Mouse (Mus musculus) A20 (cell line): ENCODE results near the gene Bmp6.
A peak's percentile ranks its signal among the peaks of the same experiment; 100 is the strongest.

Source experiments
- DNase-seq: peaks from one replicate; pipeline ENCODE4 v3.0.0-alpha.2; 2011; ENCODE audit warnings: low read depth, low spot score

The Bmp6 gene

DNA sequence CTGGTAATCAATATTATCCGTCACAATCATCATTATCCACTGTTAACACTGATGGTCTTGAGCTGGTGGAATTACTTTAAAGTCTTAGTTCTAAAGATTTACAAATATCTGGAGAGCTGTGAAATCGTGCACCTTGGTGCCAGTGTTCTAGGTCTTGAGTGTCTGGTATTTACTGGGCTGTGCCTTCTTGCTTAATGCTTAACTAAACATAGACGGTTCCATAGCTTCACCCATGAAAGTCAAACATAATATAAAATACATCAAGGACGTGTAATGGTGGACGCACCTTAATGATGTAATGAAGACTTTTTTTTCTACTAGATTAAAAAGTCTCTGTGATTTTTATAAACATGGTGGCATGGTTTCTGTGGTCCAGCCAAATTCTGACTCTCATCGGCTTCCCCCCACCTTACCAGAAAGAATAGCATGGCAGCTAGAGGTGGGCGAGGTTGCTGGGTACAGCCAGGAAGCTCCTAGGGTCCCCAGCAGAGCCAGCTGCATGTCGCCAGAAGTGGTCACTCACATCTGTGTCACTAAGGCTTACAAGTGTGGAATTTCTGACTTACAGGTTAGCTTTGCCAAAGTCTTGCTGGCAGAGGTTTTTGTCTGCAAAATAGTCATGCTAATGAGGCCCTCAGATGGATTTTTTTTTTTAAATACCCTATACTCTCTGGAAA is 200.0 kb downstream of the Bmp6 start:
- no peak for DNase-seq

DNA sequence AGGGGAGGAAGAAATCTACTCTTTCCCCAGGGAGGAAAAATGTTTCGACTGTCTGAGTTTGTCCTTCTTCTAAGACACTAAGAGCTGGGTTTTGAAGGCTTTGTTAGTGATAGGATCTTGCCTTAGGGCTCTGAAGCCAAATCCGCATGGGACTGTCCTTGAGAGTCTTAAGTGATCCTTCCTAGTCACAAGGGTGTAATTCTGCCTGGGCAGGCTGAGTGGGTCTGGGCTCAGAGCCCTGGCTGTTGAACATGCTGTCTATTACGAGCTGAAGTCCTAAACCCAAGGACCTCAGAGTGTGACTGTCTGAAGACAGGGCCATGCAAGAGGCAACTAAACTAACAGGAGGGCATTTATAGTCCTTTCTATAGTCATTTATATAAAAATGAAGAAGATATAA is 200.6 kb downstream of the Bmp6 start:
- DNase-seq = no peak

DNA sequence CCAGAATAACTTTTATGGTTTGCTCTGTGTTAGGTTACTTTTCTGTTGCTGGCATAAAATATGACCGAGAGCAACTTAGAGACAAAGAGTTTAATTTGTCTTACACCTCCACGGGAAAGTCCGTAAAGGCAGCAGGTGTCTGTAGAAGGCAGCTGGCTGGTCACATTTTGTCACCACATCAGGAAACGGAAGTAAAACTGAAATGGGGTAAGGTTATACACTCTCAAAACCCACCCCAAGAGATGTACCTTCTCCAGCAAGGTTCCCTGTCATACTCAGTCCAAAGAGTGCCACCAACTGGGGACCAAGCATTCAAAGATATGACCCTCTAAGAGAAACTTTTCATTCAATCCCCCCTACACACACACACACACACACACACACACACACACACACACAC is 201.8 kb downstream of the Bmp6 start:
- peak; percentile 89 for DNase-seq

GRCm38 (mm10) chr13:38547717-38548116 is 202.8 kb downstream of the Bmp6 start:
- DNase-seq = no peak

DNA sequence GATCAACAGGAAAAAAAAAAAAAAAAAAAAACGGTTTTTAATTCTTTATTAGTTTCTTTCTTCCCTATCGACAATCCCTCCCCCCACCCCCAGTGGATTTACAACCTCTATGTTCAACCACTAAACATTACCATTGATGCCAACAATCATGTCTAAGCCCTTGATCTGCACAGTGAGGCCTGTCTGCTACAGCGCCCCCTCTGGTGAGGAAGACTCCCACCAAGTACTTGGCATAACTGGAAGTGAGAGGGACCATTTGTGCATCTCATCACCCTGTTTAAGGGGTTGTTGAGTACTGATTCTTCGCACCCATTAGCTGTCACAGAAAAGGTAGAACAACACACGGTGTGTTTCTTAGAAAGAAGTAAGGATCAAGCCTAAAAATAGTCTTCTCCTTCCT is 203.8 kb downstream of the Bmp6 start:
- no peak for DNase-seq
